Mouse (Mus musculus) embryonic facial prominence, embryonic 11.5 days (tissue): ENCODE data around the gene Mphosph9. TPM values are rescaled to one million over a fixed set of nuclear protein-coding genes. Genes with fewer than 3 reads are reported as not detected.

Experiments
- ATAC-seq: fragments of 200-750 bp; cut with Nextera tagmentation; replicated peaks from 2 replicates; pipeline ENCODE4 v1.8.0; 2017; ENCODE audit warnings: low read depth; ENCODE audit not compliant: insufficient number of reproducible peaks, low FRiP score, low TSS enrichment
- DNase-seq: peaks from one replicate; pipeline ENCODE4 v3.0.0-alpha.2; 2015; ENCODE audit warnings: low spot score
- H3K27ac ChIP-seq: fragments of 300-500 bp; sonication (generic); replicated peaks from 2 replicates; pipeline ENCODE4 v1.5.1; 2014; ENCODE audit warnings: mild to moderate bottlenecking, low read depth, low read length, control low read depth
- H3K27me3 ChIP-seq: fragments of 300-500 bp; sonication (generic); 2 replicates; pipeline ENCODE4 v1.6.1; 2014; ENCODE audit warnings: mild to moderate bottlenecking, low read length, moderate library complexity, mixed read lengths; ENCODE audit not compliant: control insufficient read depth, insufficient read depth
- H3K36me3 ChIP-seq: fragments of 300-500 bp; sonication (generic); replicated peaks from 2 replicates; pipeline ENCODE4 v1.6.1; 2014; ENCODE audit warnings: low read depth, mild to moderate bottlenecking, low read length, moderate library complexity, mixed read lengths; ENCODE audit not compliant: control insufficient read depth, insufficient read depth
- H3K4me1 ChIP-seq: fragments of 300-500 bp; sonication (generic); 2 replicates; pipeline ENCODE4 v1.6.1; 2014; ENCODE audit warnings: low read length, mixed read lengths; ENCODE audit not compliant: control insufficient read depth, insufficient read depth
- H3K4me2 ChIP-seq: fragments of 300-500 bp; sonication (generic); 2 replicates; pipeline ENCODE4 v1.6.1; 2014; ENCODE audit warnings: low read depth, mild to moderate bottlenecking, control low read depth, low read length, moderate library complexity
- H3K4me3 ChIP-seq: fragments of 300-500 bp; sonication (generic); 2 replicates; pipeline ENCODE4 v1.5.1; 2014; ENCODE audit warnings: low read depth, low read length, control low read depth
- H3K9ac ChIP-seq: fragments of 300-500 bp; sonication (generic); replicated peaks from 2 replicates; pipeline ENCODE4 v1.6.1; 2014; ENCODE audit warnings: mild to moderate bottlenecking, control low read depth, low read length
- H3K9me3 ChIP-seq: fragments of 300-500 bp; sonication (generic); replicated peaks from 2 replicates; pipeline ENCODE4 v1.6.1; 2016; ENCODE audit warnings: mild to moderate bottlenecking, low read length, inconsistent platforms, mixed read lengths; ENCODE audit not compliant: control insufficient read depth
- WGBS: fragments of 180-500 bp; shearing (Covaris S2); extraction: QIAGEN DNeasy Blood & Tissue Kit; methylation state at CpG from one replicate; pipeline ENCODE4 v1.1.7; 2014; 5-methylcytosine and 5-hydroxymethylcytosine counted together
- polyA plus RNA-seq: library from polyadenylated mRNA; unstranded; fragments of >200 nt; fragmentation: Nextera tagmentation; extraction: Ambion mirVana; gene quantifications from 2 replicates; pipeline ENCODE4 v1.2.1, GENCODE M21; 2014

Mphosph9 gene
- polyA plus RNA-seq, 1 experiment from 2014 or later, result 17.4 TPM

DNA sequence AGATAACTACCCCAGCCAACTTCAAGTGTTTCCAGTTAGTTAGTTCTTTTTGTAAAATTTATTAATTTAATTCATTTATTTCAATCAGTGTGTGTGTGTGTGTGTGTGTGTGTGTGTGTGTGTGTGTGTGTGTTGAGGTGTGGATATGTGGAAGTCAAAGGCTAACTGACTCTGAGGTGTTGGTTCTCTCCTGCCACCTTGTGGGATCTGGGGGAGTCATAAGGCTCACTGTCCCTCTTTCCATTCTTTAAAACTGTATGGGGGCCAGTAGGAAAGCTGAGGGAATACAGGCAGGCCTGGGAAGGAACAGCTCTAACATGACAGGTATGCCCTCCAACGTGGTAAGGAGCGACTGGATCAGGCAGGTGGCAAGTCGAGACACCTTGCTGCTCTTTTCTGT, 43.4 kb downstream of the Mphosph9 start:
- no peak for ATAC-seq
- H3K27me3 ChIP-seq, result no peaks in the 10 kb centered on the region
- H3K4me3 ChIP-seq, result no peak overlapping the region
- H3K4me1 ChIP-seq, result no peaks in the 10 kb centered on the region
- H3K36me3 ChIP-seq, result peaks cover 10% of the 10 kb centered on the region
- H3K27ac ChIP-seq, result no peak overlapping the region
- no peak overlapping the region for H3K9ac ChIP-seq
- peak; percentile 23 for DNase-seq
- WGBS, result 68% methylated on average over 3 of the region's 3 CpGs
- H3K4me2 ChIP-seq, result no peak overlapping the region
- H3K9me3 ChIP-seq, result no peaks in the 10 kb centered on the region

DNA sequence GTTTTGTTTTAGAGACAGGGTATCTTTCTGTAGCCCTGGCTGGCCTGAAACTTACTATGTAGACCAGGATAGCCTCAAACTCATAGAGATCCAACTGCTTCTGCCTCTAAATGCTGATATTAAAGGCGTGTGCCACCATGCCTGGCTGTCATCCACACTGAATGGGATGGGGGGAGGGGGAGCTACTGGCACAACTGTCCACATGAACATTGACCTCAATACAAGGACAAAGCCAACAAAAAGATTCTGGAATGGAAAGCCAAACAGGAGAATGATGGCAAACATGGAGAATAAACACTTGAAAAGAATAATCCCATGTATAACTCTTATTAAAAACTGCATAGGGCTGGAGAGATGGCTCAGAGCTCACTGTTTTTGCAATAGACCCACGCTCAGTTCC, 44.9 kb downstream of the Mphosph9 start:
- 85% methylated on average over 2 of the region's 2 CpGs for WGBS
- Histone ChIP-seq H3K9me3 (no peaks in the 10 kb centered on the region), H3K4me1 (no peaks in the 10 kb centered on the region), H3K27me3 (no peaks in the 10 kb centered on the region), H3K27ac (no peak overlapping the region), H3K36me3 (peaks cover 8% of the 10 kb centered on the region; the same call in 1 of the 2 replicates), H3K4me3 (no peak overlapping the region), H3K9ac (no peak overlapping the region), H3K4me2 (no peak overlapping the region)
- ATAC-seq (no peak), DNase-seq (no peak)

DNA sequence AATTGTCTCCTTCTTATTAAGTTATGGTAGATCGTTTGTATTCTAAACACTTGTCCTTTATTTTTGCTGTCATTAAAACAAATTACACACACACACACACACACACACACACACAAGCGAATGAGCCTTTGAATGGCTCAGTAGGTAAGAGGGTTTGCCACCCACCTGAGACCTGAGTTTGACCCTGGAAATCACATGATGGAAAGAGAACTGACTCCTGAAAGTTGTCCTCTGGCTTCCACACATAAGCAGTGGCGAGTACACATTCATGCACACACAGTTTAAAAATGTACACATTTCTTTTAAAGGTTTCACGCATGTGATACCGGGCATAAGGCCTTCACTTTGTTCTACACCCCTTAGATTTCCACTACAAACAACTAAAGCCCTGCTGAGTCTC, 57.5 kb downstream of the Mphosph9 start:
- no peak overlapping the region for H3K27ac ChIP-seq
- no peaks in the 10 kb centered on the region for H3K27me3 ChIP-seq
- no peak overlapping the region for H3K9ac ChIP-seq
- DNase-seq, result no peak
- no peak for ATAC-seq
- no peaks in the 10 kb centered on the region for H3K4me1 ChIP-seq
- no peak overlapping the region for H3K4me2 ChIP-seq
- H3K9me3 ChIP-seq, result no peaks in the 10 kb centered on the region
- H3K36me3 ChIP-seq, result no peaks in the 10 kb centered on the region; the same call in 1 of the 2 replicates
- no peak overlapping the region for H3K4me3 ChIP-seq
- 93% methylated on average over 5 of the region's 5 CpGs for WGBS

DNA sequence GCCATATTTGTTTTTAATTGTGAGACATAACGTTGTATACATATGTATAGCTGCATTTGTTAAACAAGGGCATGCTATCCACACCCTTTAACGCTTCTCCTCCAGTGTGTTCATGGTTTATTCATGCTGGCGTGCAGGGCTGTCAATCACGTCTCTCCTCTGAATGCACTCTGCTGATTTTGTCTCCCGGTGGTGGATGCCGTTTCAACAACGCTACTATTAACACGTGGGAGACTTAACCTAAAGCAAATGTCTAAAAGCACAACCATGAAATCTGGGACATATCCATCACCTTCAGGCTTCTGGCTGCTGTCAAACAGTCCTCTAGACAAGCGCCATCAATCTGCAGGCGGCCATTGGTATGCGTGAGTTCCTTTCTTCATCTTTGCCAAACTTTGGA, 58.1 kb downstream of the Mphosph9 start:
- ATAC-seq (no peak), DNase-seq (no peak)
- no peak overlapping the region for H3K4me3 ChIP-seq
- no peaks in the 10 kb centered on the region; the same call in 1 of the 2 replicates for H3K36me3 ChIP-seq
- H3K4me2 ChIP-seq, result no peak overlapping the region
- H3K9ac ChIP-seq, result no peak overlapping the region
- no peaks in the 10 kb centered on the region for H3K9me3 ChIP-seq
- H3K4me1 ChIP-seq, result no peaks in the 10 kb centered on the region
- WGBS, result 74% methylated on average over 11 of the region's 11 CpGs
- H3K27me3 ChIP-seq, result no peaks in the 10 kb centered on the region
- H3K27ac ChIP-seq, result no peak overlapping the region

DNA sequence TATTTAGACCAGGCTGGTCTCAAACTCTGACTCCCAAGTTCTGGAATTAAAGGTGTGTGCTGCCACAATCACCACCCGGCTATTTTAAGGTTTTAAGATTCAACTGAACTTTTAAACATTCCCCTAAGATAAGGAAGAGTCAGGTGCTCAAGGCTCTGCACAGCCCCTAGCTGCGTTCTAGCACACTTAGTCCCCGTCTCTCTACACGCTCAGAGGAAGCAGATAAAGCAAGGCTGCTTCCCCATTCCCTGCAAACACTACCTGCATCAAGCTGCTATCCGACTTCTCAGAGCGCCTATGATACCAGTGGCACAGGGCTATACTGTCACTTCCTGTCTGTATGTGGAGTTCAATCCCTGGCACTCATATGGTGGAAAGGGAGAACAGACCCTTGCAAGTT, 60.1 kb downstream of the Mphosph9 start:
- Histone ChIP-seq H3K27me3 (no peaks in the 10 kb centered on the region), H3K27ac (no peak overlapping the region), H3K9me3 (no peaks in the 10 kb centered on the region), H3K4me2 (no peak overlapping the region), H3K4me1 (no peaks in the 10 kb centered on the region), H3K4me3 (no peak overlapping the region), H3K36me3 (no peaks in the 10 kb centered on the region; the same call in 1 of the 2 replicates), H3K9ac (no peak overlapping the region)
- WGBS, result 91% methylated on average over 6 of the region's 6 CpGs
- ATAC-seq, result no peak
- no peak for DNase-seq

DNA sequence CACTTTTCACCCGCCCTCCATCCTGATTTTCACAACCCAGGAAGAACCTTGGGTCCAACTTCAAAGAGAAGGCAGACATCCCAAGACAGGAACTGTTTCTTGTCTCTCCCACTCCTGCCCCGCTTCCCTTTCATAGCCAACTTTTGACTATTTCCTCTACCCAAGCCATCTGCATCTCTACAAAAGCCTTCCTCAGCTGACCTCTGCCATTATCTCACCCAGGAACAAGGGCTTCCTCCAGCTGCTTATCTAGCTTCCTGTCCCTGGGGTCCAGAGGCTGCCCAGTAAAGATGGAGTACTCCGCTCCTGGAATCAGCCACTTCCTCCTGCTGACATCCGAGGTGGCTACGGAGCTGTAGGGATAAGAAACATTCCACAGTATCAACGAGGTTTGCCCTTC, 61.0 kb downstream of the Mphosph9 start:
- Histone ChIP-seq H3K4me2 (no peak overlapping the region), H3K27ac (no peak overlapping the region), H3K27me3 (no peaks in the 10 kb centered on the region), H3K9me3 (no peaks in the 10 kb centered on the region), H3K36me3 (no peaks in the 10 kb centered on the region; the same call in 1 of the 2 replicates), H3K4me3 (no peak overlapping the region), H3K4me1 (no peaks in the 10 kb centered on the region), H3K9ac (no peak overlapping the region)
- ATAC-seq, result no peak
- 85% methylated on average over 6 of the region's 6 CpGs for WGBS
- no peak for DNase-seq

DNA sequence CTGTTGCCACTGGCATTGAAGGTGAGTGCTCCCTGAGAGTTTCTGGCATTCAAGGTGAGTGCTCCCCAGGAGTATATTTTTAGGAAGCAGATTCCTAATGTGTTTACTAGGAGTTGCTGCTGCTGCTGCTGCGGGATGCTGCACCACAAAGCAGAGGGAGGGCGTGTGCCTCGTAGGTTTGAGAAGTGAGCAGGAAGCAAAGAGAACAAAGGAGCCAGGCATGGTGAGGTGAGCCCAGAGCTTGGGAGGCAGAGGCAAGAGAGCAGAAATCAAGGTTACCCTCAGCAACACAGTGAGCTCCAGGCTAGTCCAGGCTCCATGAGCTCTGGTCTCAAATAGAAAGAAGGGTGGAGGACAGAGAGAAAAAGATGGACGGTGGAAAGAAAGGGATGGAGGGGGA, 64.5 kb downstream of the Mphosph9 start:
- Histone ChIP-seq H3K27me3 (no peaks in the 10 kb centered on the region), H3K9me3 (no peaks in the 10 kb centered on the region), H3K4me3 (no peak overlapping the region), H3K4me2 (no peak overlapping the region), H3K4me1 (no peaks in the 10 kb centered on the region), H3K36me3 (no peaks in the 10 kb centered on the region; the same call in 1 of the 2 replicates), H3K27ac (no peak overlapping the region), H3K9ac (no peak overlapping the region)
- no peak for DNase-seq
- ATAC-seq, result no peak
- 78% methylated on average over 4 of the region's 4 CpGs for WGBS

DNA sequence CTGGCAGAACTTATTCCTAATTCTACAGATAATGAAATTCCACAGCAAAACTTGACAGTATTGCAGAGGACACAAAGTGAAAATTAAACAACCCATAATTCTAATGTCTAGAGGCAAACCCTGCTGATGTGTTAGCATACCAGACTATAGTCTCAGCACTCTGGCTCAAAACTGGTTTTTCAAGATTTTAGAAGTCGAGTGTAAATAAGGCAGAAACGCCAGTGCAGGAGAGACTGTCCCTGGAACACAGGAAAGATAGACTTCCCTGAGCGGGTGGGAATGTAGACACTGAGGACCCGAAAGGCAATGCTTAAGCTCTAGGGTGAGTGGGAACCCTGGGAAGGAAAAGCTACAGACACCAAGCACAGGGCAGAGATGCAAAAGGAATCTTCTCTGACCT, 65.7 kb downstream of the Mphosph9 start:
- H3K9ac ChIP-seq, result no peak overlapping the region
- no peak overlapping the region for H3K4me2 ChIP-seq
- no peaks in the 10 kb centered on the region; the same call in 1 of the 2 replicates for H3K36me3 ChIP-seq
- H3K27me3 ChIP-seq, result no peaks in the 10 kb centered on the region
- no peaks in the 10 kb centered on the region for H3K4me1 ChIP-seq
- H3K9me3 ChIP-seq, result no peaks in the 10 kb centered on the region
- no peak overlapping the region for H3K27ac ChIP-seq
- DNase-seq (no peak), ATAC-seq (no peak)
- H3K4me3 ChIP-seq, result no peak overlapping the region
- WGBS, result 79% methylated on average over 4 of the region's 4 CpGs
